Mouse (Mus musculus): Measurements from ENCODE around the gene Sec22c. TPM values are rescaled to one million over a fixed set of nuclear protein-coding genes. Genes with fewer than 3 reads are reported as not detected.

Gene Sec22c
- polyA plus RNA-seq (2015; fragmentation: Nextera tagmentation; extraction: Ambion mirVana): 13.4 and 15.4 TPM in 2 replicates

DNA sequence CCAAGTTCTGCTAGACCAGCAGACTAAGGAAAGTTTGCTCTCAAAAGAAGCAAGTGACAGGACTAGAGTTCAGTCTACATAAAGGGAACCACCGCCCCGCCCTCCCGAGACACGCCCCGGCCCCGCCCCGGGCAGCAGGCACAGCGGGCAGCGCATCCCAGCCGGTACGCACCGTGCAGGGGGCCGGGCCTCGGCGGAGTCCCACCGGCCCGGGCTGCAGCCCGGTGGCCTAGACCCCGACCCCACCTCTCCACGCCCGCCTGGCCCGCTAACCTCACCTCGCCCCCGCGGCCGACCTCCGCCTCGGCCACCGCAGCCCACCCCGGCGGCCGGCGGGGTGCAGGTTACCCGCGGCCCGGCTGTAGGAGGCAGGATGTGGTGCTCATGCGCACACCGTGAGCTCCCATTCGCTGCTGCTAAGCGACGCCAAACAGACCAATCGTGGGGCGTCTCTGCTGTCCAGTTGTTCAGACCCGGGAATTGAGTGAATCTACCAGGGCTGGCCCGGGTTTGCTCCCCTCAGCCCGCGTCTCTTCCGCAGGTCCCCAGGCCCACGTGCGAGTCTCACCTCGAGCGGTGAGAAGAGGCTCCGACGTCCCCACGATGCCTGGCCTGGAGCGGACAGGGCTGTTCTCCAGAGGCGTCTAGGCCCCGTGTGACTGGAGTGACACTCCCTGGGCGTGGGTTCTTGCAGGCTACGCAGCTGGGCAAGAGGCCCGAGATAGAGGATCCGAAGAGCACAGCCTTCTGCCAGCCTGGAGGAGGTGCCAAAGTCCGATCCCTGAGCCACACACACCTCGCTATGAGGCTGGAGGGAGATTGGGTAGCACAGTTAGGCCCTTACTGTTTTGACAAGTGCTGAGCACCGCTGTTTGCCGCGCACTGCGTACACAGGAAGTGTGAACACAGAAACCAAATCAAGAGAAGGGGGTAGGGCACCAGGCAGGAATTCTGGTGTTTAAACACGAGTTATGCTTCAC is at the start of gene Sec22c:
Gene Sec22c, minus strand, starts transcription at position 845 of the 980 bp plus-strand sequence.
- no peaks in the 10 kb centered on the region for H3K36me3 ChIP-seq
- peak within 1 kb of the TSS; percentile 80 for H3K9ac ChIP-seq
- no peaks in the 10 kb centered on the region for H3K9me3 ChIP-seq
- peaks cover 24% of the 10 kb centered on the region for H3K4me1 ChIP-seq
- H3K4me2 ChIP-seq (replicated peaks): peak within 1 kb of the TSS; percentile 93
- H3K27me3 ChIP-seq: peaks cover 2% of the 10 kb centered on the region; the same call in 1 of the 2 replicates
- under 1% methylated on average over 58 of the region's 69 CpGs for WGBS
- H3K27ac ChIP-seq: peak within 1 kb of the TSS; percentile 52; the same call in 1 of the 2 replicates
- H3K4me3 ChIP-seq: peak within 1 kb of the TSS; percentile 82
- ATAC-seq (ENCODE audit: low FRiP score, low read depth): peak; percentile 98

DNA sequence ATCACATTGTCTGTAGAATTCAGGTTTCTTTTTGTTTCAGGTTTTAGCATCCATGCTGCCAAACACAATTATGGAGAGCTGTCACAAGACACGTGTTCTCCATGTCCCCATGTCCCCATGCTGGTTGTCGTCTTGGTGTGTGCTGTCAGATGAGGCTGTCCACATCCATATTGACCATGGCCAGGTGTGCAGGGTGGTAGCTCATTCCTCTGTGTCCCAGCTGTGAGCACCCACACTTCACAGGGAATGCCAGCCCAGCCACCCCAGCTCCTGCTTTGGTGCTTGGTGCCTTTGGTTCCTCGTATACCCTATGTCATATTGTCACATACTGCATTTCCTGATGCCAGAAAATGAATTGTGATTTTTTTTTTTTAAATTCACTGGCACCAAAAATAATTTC is 49.3 kb upstream of the Sec22c start:
- no peak for ATAC-seq (ENCODE audit: low FRiP score, low read depth)
- no peak overlapping the region for H3K27ac ChIP-seq
- H3K9me3 ChIP-seq: no peaks in the 10 kb centered on the region
- no peak overlapping the region for H3K9ac ChIP-seq
- no peak overlapping the region for H3K4me2 ChIP-seq (replicated peaks)
- peaks cover 25% of the 10 kb centered on the region for H3K4me1 ChIP-seq
- 85% methylated on average over 3 of the region's 3 CpGs for WGBS
- peaks cover 69% of the 10 kb centered on the region for H3K36me3 ChIP-seq
- no peak overlapping the region for H3K4me3 ChIP-seq
- H3K27me3 ChIP-seq: no peaks in the 10 kb centered on the region

DNA sequence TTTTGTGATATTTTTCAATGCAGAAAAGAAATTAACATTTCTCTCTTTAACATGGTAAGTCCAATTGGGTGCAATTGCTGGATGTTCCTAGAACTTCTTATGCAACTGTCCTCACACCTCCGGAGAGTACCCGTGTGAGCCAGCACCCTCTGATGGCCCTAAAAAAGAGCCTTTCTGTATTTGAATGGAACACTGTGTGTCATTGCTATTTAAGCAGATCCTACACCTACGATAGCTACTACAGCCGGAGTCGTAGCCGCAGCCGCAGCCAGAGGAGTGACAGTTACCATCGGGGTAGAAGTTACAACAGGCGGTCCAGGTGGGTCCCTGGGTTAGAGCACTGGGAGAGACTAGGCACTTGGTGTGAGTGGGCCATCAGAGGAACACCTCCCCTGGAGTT is 47.5 kb upstream of the Sec22c start:
- H3K4me2 ChIP-seq (replicated peaks): no peak overlapping the region
- H3K9me3 ChIP-seq: no peaks in the 10 kb centered on the region
- H3K27ac ChIP-seq: no peak overlapping the region
- WGBS: 95% methylated on average over 9 of the region's 9 CpGs
- no peak overlapping the region for H3K4me3 ChIP-seq
- H3K36me3 ChIP-seq: peaks cover 88% of the 10 kb centered on the region
- H3K27me3 ChIP-seq: no peaks in the 10 kb centered on the region
- ATAC-seq (ENCODE audit: low FRiP score, low read depth): no peak
- H3K9ac ChIP-seq: no peak overlapping the region
- peaks cover 12% of the 10 kb centered on the region for H3K4me1 ChIP-seq

DNA sequence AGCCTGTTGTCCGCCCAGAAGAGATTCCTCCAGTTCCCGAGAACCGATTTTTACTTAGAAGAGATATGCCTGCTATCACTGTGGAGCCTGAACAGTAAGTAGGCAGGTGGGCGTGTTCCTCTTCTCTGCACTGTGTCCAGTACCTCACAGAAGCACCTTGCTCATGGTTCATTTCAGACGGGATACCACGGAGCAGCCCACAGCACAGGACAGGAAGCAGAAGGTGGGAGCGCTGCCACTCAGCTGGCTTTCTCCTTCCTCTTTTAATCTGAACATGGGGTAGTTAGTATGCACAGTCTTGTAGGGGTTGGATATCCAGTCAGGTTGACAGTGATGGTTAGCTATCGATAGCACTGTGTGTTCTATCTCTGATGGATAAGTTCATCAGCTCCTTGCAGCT is 38.8 kb upstream of the Sec22c start:
- H3K27ac ChIP-seq: no peak overlapping the region
- no peaks in the 10 kb centered on the region for H3K27me3 ChIP-seq
- H3K4me3 ChIP-seq: no peak overlapping the region
- H3K4me2 ChIP-seq (replicated peaks): no peak overlapping the region
- no peaks in the 10 kb centered on the region for H3K9me3 ChIP-seq
- peaks cover 82% of the 10 kb centered on the region for H3K36me3 ChIP-seq
- no peak overlapping the region for H3K9ac ChIP-seq
- 92% methylated on average over 8 of the region's 8 CpGs for WGBS
- no peak for ATAC-seq (ENCODE audit: low FRiP score, low read depth)
- H3K4me1 ChIP-seq: no peaks in the 10 kb centered on the region

DNA sequence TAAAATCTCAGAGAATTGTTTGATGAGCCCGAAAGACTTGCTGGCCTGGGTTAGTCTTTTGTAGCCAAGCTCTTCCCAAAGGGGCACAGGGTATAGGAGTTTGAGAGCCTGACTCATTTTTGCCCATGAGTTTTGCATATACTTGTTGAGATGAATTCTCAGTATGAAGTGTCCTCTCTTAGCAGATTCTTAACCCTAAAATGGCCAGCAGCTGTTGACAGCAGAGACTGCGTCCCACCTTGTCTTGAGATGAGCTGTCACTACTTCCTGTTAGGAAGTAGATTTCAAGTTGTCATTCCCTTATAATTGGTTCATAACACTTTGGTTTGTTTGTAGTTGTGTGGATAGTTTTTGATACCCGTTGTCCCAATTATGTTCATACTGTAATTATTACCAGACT is 35.9 kb upstream of the Sec22c start:
- no peak overlapping the region for H3K9ac ChIP-seq
- ATAC-seq (ENCODE audit: low FRiP score, low read depth): no peak
- no peak overlapping the region for H3K4me3 ChIP-seq
- peaks cover 54% of the 10 kb centered on the region for H3K36me3 ChIP-seq
- H3K27ac ChIP-seq: no peak overlapping the region
- H3K4me2 ChIP-seq (replicated peaks): no peak overlapping the region
- no peaks in the 10 kb centered on the region for H3K4me1 ChIP-seq
- H3K27me3 ChIP-seq: no peaks in the 10 kb centered on the region
- no peaks in the 10 kb centered on the region for H3K9me3 ChIP-seq
- 91% methylated on average over 3 of the region's 3 CpGs for WGBS

DNA sequence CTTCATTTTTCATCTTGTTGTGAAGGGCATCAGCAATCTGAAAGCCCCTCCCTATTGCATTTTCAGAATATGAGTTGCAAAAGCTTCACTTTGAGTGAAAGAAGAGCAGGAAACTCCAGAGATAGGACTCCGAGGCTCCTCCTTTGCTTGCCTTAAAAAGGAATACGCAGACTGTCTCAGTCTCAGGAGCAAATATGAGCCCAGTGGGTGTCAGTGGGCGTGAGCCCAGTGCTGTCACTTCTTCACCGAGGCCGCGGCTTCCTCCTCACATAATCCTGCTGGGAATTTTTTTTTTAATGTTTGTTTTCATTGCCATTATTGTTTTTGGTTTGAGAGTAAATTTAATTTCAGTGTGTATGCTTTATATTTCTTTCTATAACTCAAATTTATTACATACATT is 35.2 kb upstream of the Sec22c start:
- H3K27ac ChIP-seq: no peak overlapping the region
- peaks cover 53% of the 10 kb centered on the region for H3K36me3 ChIP-seq
- 93% methylated on average over 6 of the region's 6 CpGs for WGBS
- no peak overlapping the region for H3K9ac ChIP-seq
- H3K4me2 ChIP-seq (replicated peaks): no peak overlapping the region
- ATAC-seq (ENCODE audit: low FRiP score, low read depth): no peak
- no peaks in the 10 kb centered on the region for H3K27me3 ChIP-seq
- H3K4me3 ChIP-seq: no peak overlapping the region
- no peaks in the 10 kb centered on the region for H3K4me1 ChIP-seq
- no peaks in the 10 kb centered on the region for H3K9me3 ChIP-seq

DNA sequence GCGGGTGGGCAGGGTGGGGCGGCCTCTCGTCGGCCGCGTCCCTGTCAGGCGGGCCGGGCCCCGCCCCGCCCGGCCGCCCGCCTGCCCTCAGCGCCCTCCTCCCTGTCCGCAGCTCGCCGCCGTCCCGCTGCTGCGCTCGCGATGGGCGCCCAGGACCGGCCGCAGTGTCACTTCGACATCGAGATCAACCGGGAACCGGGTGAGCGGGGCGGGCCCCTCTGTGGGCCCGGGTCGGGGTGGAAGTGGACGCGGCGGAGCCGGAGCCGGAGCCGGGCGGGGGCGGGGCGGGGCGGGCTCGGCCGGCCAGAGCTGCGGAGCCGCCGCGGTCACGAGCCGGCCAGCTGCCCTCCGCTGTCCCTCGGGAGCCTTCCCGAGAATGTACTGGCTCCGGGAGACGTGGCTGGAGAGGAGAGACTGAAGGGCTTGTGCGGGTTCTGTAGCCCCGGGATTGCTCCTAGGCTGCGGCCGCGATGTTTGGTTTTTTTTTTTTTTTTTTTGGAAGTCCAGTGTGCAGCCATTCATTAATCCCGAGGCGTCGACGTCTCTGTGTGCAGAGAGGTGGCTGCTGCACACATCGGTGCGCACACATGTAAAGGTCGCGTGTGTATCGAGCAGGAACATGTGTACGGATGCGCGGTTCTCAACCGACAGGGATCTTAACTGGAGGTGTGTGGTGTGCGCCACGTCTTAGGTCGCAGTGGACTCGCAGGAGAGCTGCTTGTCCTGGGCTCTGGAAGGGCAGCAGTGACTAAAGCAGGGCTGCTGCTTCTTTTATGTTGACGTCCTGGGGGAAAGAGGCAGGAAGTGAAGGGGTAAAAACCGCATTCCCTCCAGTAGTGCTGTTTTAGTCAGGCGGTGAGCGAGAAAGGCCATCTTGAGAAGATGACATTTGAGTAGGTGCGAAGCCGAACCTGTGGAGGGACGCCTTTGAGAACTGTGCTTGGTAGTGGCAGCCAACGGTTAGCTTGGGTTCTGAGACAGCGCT is 14.3 kb upstream of the Sec22c start:
- Histone ChIP-seq H3K27ac (peak overlapping the region; percentile 94), H3K4me3 (peak overlapping the region; percentile 88), H3K9me3 (no peaks in the 10 kb centered on the region), H3K36me3 (no peaks in the 10 kb centered on the region), H3K4me2 (replicated peaks) (peak overlapping the region; percentile 86), H3K9ac (peak overlapping the region; percentile 94), H3K27me3 (no peaks in the 10 kb centered on the region), H3K4me1 (peaks cover 16% of the 10 kb centered on the region)
- ATAC-seq (ENCODE audit: low FRiP score, low read depth): peak; percentile 10
- under 1% methylated on average over 75 of the region's 87 CpGs for WGBS

DNA sequence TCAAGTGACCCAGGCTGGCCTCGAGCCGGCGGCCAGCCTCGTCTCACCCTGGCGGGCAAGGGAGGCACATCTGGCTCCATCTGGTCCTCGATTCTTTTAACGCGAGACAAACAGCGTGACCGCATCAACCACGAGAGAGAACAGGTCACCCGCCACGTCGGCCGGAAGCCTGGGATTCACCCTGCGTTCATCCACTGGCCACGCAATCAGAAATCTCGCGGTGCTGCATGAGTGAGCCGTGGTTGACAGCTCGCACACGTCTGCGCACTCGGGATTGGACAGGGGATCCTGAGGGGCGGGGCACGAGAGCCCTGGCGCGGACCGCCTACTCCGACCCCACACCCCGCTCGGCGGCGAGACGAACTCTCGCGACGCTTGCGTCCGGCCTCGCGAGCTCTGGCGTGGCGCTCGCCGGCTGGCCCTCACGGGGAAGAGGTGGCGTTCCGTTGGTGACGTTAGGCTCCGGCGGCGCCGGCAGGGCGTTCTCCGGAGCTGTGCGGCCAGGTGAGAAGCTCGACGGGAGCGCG is 13.6 kb upstream of the Sec22c start, which contains the start of gene Nktr:
Gene Nktr, plus strand, starts transcription at position 378 of the 527 bp plus-strand sequence.
- ATAC-seq (ENCODE audit: low FRiP score, low read depth): peak; percentile 100
- H3K4me1 ChIP-seq: peaks cover 16% of the 10 kb centered on the region
- WGBS: under 1% methylated on average over 54 of the region's 61 CpGs

DNA sequence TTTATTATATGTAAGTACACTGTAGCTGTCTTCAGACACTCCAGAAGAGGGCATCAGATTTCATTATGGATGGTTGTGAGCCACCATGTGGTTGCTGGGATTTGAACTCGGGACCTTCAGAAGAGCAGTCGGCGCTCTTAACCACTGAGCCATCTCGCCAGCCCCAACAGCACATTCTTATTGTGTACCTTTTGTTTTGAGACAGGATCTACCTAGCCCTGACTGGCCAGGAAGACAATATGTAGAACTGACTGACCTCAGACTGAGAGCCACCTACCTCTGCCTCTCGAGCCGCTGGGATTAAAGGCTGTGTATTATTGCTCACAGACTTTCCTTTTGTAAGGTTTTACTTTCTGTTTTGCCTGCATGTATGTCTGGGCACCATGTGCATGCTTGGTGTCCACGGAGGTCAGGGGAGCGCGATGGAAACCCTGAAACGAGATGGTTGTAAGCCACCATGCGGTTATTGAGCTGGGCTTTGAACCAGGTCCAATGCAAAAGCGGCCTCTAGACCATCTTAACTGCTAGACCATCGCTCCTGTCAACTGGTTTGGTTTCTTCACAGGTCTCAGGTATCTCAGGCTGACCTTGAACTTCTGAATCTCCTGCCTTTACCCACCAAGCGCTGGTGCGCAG is 12.9 kb upstream of the Sec22c start:
- peaks cover 7% of the 10 kb centered on the region for H3K36me3 ChIP-seq
- no peaks in the 10 kb centered on the region for H3K27me3 ChIP-seq
- H3K27ac ChIP-seq: peak overlapping the region; percentile 94
- peak overlapping the region; percentile 73 for H3K9ac ChIP-seq
- 71% methylated on average over 15 of the region's 15 CpGs for WGBS
- H3K9me3 ChIP-seq: no peaks in the 10 kb centered on the region
- H3K4me2 ChIP-seq (replicated peaks): peak overlapping the region; percentile 70
- peaks cover 15% of the 10 kb centered on the region for H3K4me1 ChIP-seq
- peak overlapping the region; percentile 88 for H3K4me3 ChIP-seq
- no peak for ATAC-seq (ENCODE audit: low FRiP score, low read depth)

More for the DNA sequence above, 13.6 kb upstream of the Sec22c start, which contains the start of gene Nktr:
- Histone ChIP-seq H3K4me3 (peak within 1 kb of the TSS; percentile 88), H3K27ac (peak within 1 kb of the TSS; percentile 94), H3K36me3 (peaks cover under 1% of the 10 kb centered on the region; the same call in 1 of the 2 replicates), H3K27me3 (no peaks in the 10 kb centered on the region), H3K4me2 (replicated peaks) (peak within 1 kb of the TSS; percentile 86), H3K9me3 (no peaks in the 10 kb centered on the region), H3K9ac (peak within 1 kb of the TSS; percentile 94)

DNA sequence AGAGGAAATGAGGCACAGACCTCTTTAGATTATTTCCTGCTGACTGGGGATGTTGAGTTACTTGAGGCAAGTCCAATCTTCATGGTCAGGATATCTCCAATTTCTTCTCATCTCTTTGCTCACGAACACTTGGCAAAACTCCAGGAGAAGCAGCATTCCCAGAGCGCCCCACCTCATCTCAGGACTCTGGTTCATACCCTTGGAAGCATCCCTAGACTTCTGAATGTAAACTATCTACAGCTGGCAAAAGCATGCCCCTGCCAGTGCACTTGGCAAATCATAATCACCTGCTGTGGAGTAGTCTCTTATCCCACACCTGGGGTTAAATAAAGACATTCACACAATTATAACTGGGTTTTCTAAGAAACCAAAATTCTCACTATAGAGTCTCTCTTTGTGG is 11.8 kb upstream of the Sec22c start:
- H3K9me3 ChIP-seq: no peaks in the 10 kb centered on the region
- no peak for ATAC-seq (ENCODE audit: low FRiP score, low read depth)
- H3K4me2 ChIP-seq (replicated peaks): no peak overlapping the region
- no peak overlapping the region for H3K4me3 ChIP-seq
- no peak overlapping the region for H3K27ac ChIP-seq
- H3K36me3 ChIP-seq: peaks cover 17% of the 10 kb centered on the region
- H3K9ac ChIP-seq: no peak overlapping the region
- WGBS: 77% methylated on average over 2 of the region's 2 CpGs
- H3K4me1 ChIP-seq: peaks cover 15% of the 10 kb centered on the region
- H3K27me3 ChIP-seq: no peaks in the 10 kb centered on the region

DNA sequence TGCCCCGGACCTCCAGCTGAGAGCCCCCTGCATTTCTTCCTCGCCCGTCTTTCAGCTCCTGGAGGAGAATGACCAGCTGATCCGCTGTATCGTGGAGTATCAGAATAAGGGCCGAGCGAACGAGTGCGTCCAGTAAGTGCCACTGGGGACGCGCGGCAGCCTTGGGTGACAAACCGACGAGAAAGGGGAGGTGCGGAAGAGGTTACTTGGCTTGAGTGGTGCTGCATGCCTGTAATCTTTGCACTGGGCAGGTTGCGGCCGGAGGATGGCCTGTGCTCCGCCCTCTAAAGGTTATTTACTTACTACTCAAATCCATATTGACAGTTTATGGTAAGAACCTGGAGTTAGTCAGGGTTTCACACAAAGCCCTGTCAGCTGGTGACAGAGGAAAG is 5.3 kb upstream of the Sec22c start:
- Histone ChIP-seq H3K9ac (peak overlapping the region; percentile 95), H3K27ac (peak overlapping the region; percentile 80), H3K36me3 (peaks cover 17% of the 10 kb centered on the region), H3K4me2 (replicated peaks) (peak overlapping the region; percentile 89), H3K9me3 (no peaks in the 10 kb centered on the region), H3K4me1 (peaks cover 21% of the 10 kb centered on the region), H3K27me3 (peaks cover 2% of the 10 kb centered on the region; the same call in 1 of the 2 replicates), H3K4me3 (peak overlapping the region; percentile 78)
- WGBS: 0% methylated on average over 18 of the region's 18 CpGs
- ATAC-seq (ENCODE audit: low FRiP score, low read depth): peak; percentile 9; the same call in 1 of the 2 replicates

Data from limb, embryonic 13.5 days (tissue).